Mouse (Mus musculus): ENCODE results near the gene Tlr5.

Gene Tlr5

DNA sequence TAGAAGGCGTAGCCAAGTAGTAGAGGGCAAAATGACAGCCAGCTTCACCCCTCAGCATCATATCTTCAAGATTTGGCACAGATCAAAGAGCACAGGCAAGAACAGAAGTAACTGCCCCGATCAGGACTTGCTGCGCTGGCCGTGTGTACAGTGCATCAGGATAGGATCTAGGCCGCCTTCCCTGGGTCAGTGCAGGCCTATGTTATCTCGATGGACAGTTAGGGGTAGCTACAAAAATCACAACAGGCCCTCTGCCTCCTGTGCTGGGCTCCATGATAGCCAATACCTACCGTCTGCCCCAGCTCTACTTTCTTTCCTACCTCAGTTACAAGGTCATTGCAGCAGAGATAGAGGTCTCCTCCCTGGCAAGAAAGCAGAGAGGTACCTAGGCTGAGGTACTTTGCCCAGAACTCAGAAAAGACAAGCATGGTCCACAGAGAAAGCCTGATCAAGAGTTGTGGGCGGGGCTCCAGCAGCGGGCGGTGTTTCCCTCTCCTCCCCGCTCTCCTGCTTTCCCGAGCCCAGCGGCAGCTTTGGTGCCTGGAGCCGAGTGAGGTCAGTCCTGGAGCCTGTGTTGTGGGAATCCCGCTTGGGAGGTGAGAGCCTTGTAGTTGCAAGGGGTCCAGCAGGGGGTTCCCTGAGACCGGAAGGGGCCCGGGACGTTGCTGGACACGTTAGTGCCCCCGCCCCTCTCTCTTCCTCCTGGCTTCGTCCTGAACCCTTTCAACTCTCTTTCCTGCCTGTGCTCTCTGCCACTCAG is at the start of gene Tlr5:
Tlr5 (plus strand) TSS at position 502 of the 760 bp plus-strand sequence.
- no peak for DNase-seq (ENCODE audit: low read depth, low spot score)

DNA sequence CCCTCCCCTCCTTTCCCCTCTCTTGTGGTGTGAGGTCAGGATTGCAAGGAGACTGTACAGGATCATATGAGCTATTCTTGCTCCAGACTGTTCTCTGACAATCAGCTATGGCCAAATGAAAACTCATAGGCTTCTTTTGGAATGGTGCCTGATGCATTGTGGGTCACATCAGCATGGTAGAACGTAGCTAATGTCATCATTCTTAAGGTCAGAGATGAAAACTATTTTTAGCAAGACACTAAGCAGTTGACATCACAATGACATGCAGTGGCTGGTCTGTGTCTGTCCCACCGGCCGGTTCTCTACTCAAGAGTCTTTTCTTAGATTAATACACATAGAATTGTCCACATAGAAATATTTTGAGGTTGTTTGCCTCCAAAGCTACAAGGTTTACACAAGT is 48.9 kb upstream of the Tlr5 start:
- no peak for DNase-seq (ENCODE audit: low read depth, low spot score)

DNA sequence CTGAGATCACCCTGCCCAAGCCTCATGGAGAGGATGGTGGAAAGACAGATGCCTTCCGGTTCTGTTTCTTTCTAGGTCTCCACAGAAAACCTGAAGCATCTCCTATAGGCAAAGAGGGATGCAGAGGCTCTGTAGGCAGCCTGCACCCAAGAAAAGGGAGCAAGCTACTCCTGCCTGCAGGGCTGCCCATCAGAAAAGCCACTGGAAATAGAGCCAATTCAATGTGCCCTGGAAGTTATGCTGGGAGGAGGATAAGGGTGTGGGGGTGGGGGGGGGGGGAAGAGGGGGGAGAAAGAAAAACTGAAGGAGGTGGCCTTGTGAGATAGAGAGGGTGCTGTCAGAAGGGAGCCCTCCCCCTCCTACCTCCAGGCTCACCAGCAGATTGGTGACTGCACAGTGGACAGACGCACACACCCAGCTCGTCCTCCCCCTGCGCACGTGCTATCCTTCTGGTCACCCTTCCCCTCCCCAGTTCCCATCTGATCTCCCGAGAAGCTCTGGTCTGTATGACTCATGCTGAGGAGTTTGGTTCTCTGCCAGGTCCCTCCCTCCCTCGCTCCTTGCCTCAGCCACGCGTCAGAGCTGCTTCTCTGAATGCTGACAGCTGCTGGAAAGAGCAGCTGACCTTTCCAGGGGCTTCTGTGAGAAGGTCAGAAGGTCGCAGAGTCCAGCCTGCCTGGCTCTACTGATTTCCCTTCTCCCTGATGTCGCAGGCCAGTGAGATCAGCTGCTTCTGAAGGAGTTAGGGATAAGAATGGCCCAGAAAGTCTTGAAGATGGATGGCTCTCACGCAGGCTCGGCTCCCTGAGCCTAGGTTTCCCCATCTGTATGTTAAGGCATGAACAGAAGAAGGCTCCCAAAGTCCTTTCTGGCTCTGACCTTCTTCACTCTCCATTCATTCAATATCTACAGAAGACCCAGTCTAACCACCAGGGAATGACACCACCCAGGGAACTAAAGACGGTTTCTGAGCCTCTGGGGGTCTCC is 46.2 kb upstream of the Tlr5 start:
- peak; percentile 36 for DNase-seq (ENCODE audit: low read depth, low spot score)

DNA sequence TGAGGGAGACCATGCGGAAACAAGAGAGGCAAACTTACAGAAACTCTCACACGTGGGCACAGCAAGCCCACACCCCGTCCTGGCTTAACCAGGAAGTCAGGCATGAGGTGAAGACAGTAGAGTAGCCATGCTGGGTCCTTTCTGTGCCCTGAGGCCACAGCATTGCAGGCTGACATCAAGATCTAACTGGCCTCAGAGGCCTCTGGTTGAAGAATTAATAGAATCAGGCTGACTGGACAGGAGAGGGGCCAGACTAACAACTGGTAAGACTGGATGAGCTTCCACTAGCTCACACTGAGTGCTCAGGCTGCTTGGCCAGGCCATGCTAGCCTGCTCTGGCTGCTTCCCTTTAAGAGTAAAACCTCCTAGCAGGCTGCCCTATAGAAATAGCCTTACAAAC is 45.5 kb upstream of the Tlr5 start:
- no peak for DNase-seq (ENCODE audit: low read depth, low spot score)

DNA sequence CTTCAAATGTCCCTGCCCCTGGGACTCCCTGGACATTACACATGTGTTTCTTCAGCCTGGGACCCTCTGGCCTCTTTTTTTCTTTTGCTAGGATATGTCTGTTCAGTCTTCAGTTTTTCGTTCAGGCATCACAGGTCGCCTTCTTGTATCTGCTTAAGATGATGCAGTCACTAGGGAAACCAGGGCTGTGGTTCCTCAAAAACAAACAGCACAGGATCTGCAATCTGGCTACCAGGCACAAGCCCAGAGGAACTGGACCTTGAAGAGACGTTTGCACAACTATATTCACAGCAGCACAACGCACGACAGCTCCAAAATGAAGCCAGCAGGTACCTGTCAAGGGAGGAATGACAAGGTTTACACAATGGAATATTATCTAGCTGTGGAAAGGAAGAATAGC is 45.0 kb upstream of the Tlr5 start:
- DNase-seq (ENCODE audit: low read depth, low spot score) = no peak

DNA sequence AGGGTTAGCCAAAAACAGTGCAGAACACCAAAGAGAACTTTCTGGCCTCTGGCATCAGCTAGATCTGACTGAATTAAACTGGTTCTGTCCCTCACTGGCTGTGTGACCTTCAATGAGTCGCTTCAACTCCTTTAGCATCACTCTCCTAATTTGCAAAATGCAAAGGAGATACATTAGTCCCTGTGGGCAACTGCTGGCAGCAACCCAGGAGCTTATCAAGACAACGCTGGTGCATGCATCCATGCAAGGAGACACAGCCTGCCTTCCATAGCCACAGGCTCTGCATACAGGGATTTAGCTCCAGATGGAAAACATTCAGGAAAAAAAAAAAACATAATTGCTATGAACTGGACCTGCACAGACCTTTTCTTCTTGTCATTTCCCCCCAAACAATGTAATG is 42.0 kb upstream of the Tlr5 start:
- DNase-seq (ENCODE audit: low read depth, low spot score) = no peak

DNA sequence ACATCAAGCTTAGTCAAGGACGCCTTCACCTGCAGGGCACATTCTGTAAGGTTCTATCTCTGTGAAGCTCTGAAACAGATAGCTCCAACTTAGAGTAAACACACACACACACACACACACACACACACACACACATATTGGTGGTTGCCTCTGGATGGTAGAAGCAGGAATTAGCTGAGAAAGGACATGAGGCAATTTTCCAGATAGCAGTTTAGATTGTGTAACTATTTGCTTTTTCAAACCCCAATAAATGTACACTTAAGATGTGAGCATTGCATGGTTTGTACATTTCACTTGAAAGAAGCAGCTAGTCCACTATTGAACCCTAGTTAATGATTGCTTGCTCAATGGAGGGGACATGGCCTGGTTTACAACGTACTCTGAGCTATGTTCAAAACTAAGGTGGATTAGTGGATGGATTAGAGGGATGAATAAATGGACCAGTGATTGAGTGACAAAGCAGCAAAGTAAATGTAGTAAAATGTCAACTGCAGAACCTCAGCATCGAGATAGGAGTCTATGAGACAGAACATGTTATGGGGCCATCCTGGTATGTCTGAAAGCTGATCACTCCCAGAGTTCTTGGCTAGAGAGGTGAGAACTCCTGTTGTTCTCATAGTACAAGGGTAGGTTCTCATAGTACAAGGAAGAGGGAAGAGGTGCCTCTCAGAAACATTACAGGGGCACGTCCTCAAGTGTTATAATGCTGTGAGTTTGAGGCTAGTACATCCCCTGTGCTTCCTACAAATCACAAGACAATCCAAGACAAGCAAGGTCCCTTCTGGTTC is 40.3 kb upstream of the Tlr5 start:
- DNase-seq (ENCODE audit: low read depth, low spot score) = no peak

DNA sequence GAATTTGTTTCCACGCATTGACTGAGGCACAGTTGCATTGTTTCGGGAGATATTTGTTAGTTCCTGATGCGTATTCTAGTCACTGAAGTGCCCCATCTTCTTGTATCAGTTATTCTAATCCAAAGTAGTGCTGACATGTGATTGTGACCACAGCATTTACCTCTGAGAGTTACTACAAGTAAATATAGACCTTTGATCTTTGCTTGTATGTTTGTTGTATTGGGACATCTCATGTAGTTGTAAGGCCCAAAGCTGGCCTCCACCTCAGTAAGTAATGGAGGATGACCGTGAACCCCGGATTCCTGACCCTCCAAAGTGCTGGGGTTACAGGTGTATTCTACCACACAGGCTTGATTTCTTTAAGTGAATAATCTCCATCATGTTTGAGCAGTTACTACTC is 38.4 kb upstream of the Tlr5 start:
- no peak for DNase-seq (ENCODE audit: low read depth, low spot score)

DNA sequence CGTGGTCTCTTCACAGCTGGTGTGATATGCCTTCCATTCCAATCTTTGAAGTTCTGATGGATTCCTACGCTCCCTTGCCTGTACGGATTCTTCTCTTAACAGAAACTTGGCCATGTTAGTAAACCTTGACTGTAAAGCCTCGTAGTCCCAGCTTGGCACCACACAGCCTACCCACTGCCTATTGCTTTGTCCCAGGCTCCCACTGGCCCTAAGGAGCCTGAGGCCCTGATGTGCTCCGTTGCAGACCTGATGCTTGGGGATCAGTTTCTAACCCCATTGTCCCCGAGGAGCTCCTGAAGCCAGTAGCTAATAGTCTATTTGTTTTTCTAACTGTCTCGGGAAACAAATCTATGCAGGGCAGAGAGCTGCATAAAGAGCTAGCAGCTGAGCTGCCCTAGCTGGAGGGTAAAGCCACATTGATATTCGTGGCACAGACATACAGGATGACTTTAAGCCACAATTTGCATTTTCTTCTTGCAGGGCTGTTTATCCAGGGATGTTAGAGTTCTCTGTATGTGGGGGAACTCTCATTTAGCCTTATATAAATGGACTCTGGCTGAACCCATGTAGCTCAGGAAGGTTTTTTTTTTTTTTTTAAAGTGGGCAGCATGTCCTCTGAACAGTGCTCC is 35.8 kb upstream of the Tlr5 start:
- DNase-seq (ENCODE audit: low read depth, low spot score) = no peak

DNA sequence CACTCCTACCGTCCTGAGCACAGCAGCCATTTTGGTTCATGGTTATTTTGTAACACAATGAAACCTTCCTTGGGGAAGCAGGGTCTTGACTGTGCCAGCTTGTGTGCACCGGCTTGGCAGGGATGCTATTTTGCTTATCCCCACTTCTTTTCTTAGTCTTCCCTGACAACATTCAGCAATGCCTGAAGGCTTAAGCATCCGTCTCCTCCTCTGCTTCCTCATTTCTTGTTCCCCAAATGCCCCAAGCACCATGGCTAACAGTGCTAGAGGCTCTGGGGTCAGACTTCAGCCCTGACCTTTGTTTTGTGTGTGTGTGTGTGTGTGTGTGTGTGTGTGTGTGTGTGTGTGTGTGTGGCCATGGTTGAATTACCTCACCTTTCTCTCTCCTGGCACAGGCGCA is 31.8 kb upstream of the Tlr5 start:
- DNase-seq (ENCODE audit: low read depth, low spot score) = no peak

DNA sequence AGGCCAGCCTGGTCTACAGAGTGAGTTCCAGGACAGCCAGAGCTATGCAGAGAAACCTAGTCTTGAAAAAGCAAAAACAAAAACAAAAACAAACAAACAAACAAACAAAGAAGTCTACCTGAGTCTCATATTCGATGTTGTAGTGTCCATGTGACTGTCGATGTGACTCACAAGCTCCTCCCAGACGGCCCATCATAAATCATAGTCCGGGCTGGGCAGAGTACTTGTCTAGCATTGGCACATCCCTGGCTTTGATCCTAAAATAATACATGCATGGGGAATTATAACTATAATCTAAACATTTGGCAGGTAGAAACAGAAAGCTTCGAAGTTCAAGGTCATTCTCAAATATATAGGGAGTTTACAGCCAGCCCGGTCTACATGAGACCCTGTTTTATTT is 28.1 kb upstream of the Tlr5 start:
- no peak for DNase-seq (ENCODE audit: low read depth, low spot score)

DNA sequence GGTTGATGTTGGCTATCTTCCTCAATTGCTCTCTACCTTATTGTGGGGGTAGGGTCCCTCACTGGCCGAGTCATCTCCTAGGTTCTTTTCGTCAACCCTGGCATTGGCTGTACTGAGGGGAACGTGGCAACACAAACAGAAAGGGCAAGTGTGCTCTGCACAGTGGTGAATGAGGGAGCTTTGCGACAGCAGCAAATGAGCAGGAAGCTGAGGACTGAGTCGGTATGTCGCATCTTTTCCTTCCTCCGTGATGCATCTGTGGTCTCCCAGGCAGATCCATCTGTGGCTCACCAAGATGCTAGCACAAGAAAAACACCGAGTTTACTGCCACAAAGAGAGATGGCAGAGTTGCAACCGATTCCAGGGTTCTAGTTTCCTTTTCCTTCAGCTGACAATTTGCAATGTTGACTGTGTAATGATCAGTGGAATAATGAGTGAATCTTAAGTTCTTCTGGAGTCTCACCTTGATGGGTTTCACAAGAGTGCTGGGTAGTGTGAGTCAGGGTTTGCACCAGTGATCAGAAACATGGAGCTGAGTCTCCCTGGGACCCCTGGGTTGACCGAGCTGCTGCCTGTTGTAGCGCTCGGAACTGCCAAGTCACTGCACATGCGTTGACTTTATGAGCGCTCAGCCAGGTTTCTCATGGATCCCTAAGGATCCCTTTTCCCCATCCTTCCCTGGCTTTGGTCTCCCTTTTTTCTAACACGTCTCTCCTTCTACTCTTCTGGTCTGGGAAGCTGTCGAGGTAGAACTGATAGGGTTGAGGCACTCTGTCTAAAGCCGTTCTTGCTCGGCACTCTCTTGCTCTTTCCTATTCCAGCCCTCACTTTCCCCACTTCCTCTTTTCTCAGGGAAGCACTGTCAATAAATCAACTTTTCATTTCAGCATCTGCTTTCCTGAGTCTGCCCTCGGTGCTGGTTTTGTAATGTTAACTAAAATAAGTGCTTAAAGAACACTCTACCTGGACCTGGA is 26.4 kb upstream of the Tlr5 start:
- DNase-seq (ENCODE audit: low read depth, low spot score) = no peak

DNA sequence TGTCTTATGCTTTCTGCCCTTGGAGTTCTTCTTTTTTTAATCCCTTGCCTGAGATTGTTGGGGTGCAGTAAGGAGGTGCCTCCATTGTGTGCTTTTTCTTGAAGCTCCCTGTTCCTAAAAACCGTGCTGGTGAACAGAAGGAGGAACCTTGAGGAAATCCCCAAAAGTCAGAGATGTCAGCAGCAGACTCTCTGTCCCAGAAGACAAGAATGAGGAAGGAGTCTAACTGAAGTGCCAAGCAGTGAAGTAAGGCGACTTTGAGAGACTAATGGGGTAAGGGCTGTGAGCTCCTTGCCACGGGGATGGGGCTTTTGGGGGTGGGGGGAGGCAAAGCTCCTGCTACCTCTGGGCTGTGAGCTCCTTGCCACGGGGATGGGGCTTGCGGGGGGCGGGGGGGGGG is 19.1 kb upstream of the Tlr5 start:
- no peak for DNase-seq (ENCODE audit: low read depth, low spot score)

DNA sequence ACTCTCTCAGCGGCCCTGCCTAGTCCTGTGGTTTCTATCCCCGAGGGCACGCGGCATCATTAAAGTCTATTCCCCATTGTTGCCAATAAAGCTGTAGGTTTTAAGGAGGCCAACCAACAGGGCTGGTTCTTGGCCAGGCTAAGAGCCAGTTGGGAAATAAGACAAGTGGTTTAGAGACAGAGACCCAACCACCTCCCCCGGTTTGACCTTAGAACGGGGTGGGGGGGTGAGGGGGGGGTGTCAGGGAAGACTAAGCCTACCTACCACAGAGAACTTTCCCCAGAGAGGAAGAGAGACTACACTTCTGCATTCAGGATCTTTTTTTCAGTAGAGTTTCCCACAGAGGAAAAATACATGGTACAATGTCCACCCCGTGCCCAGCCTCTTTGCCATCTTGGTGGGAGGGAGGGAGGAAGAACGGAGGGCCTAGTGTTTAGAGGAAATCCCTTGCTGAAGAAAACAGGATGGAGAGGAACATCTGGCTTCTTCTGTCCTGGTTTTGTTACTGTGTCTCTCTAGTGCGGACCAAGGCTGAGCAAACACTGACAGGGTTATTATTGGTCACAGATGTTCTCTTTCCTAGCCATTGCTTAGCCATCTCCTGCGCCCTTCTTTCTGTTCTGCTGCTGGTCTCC is 17.0 kb upstream of the Tlr5 start:
- DNase-seq (ENCODE audit: low read depth, low spot score) = no peak

DNA sequence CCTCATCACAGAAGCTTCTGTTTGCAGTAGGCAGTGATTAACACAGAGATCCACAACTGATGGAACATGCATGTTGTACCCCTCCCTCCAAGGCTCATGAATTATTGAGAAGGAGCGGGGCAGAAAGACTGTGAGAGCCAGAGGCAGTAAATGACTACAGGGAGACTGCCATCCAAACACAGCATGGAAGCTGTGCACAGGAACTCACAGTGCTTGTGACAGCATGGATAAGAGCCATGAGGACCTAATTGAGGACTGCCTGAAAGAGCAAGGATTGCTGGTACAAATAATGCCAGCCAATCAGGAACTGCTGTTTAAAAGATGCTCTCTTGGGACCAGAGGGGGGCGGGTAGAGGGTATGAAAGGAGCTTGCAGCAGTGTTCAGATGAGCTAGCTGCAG is 12.7 kb upstream of the Tlr5 start:
- DNase-seq (ENCODE audit: low read depth, low spot score) = no peak

DNA sequence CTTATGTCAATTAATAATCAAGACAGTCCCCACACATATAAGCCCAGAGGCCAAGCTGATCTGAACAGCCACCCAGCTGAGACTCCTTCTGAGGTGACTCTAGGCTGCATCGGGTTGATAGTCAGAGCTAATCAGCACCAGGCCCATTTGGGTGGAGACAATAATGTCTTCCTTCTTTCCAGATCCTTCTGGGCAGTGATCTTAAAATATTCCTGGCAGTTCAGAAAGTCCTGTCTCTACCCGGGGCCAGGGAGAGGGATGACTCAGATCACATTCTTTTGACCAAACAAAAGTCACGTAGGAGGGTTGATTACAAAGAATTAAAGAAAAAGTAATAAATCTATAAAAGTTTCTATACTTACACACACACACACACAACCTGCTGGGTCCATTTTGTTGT is 10.7 kb upstream of the Tlr5 start:
- no peak for DNase-seq (ENCODE audit: low read depth, low spot score)

DNA sequence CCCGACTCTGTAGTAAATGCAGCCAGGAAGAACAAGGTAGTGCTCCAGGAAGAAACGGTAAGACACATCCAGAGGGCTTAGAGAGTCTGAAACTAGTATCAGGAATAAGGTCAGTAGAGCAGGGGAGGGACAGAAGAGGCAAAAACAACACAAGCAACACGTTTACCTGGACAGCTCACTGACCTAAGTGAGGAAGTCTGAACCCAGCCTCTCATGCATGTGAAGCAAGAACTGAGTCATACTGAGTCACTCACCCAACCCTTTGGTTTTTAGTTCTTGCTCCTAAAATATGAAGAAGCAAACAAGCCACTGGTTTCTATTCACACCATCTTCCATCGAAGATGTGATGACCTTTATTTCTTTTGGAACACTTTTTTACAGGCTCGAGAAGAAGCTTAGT is 9.9 kb upstream of the Tlr5 start:
- DNase-seq (ENCODE audit: low read depth, low spot score) = no peak

DNA sequence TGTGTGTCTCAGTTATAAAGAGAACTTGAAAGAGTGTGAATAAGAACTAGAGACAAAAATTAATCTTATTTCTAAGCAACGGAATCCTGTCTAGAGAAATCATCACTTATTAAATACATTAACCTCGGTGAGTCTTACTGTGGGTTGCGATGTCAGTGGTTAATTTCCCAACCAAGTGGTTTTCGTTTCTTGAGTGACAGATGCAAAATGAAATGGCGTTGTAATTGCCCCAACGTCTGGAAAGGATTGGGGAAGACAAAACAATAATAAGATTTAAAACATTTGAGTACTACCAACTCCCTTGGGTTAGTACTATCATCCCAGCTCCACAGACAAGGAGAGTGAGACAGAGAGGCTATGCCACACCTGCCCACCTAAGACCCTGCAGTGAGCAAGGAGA is 9.0 kb upstream of the Tlr5 start:
- no peak for DNase-seq (ENCODE audit: low read depth, low spot score)

DNA sequence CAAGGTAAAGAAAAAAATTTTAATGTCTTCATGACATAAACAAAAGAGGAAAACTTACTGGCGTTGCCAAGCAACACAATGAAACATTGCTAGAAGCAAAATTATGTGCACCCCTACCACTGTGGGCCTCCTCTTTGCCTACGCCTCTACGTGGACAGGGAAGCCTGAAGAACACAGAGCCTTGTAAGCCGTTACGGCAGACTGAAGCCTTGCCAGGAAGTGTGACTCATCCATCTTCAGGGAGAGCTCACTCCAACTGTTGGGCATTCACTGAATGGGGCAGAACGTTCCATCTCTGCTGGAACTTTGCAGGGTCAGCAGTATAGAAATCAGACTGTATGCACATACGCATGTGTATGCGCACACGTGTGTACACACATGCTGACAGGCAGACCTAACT is 3.3 kb upstream of the Tlr5 start:
- no peak for DNase-seq (ENCODE audit: low read depth, low spot score)

DNA sequence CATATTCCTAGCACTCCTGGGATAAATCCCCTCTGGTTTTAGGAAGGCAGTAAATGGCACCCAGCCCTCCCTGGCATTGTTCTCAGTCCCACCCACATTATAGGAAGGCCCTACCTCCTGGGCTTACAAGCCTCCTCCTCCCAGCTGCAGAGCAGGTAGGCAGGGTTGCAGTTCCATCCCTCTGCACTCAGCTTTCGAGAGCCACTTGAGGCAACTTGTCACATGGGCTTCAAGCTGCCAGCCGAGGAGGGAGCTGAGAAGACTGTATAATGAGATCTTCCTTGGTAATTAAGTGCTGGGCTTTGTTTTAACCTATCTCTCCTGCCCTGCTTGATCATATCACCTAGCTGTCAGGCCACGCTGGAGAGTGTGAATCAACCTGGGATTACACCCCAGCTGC is 1.4 kb upstream of the Tlr5 start:
- no peak for DNase-seq (ENCODE audit: low read depth, low spot score)
